Mouse (Mus musculus) T-cell, adult 66 days (primary cell): ENCODE measurements around the gene Cacna1f. TPM values are rescaled to one million over a fixed set of nuclear protein-coding genes. Genes with fewer than 3 reads are reported as not detected.

Source experiments
- total RNA-seq, 2 experiments: library from RNA; stranded (reverse); gene quantifications; 3 replicates in 1 of 2; 4 replicates in 1 of 2; pipeline ENCODE4 v1.2.4; 2023

The Cacna1f gene
- total RNA-seq, result under 1 TPM in 1 of 2 experiments, not detected in 1; 0.30 TPM

DNA sequence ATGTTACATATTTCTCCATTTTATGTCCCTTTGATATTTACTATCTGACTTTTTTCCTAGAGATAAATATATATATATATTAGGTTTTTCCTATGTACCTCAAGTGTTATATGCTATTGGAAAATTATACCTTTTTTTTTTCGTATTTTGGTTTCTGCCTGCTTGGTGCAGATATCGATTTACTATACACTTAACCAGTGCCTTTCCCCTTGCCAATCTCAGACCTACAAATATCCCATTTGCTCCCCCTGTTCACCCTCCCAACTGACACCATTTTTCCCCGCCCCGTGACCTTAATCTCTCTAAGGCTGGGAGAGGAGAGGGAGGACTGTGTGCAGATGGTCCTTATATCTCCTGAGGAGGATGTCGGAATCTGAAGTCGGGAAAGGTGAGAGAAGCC lies at the start of gene Cacna1f:
Gene Cacna1f (plus strand): TSS at position 301 of the 400 bp plus-strand sequence.

DNA sequence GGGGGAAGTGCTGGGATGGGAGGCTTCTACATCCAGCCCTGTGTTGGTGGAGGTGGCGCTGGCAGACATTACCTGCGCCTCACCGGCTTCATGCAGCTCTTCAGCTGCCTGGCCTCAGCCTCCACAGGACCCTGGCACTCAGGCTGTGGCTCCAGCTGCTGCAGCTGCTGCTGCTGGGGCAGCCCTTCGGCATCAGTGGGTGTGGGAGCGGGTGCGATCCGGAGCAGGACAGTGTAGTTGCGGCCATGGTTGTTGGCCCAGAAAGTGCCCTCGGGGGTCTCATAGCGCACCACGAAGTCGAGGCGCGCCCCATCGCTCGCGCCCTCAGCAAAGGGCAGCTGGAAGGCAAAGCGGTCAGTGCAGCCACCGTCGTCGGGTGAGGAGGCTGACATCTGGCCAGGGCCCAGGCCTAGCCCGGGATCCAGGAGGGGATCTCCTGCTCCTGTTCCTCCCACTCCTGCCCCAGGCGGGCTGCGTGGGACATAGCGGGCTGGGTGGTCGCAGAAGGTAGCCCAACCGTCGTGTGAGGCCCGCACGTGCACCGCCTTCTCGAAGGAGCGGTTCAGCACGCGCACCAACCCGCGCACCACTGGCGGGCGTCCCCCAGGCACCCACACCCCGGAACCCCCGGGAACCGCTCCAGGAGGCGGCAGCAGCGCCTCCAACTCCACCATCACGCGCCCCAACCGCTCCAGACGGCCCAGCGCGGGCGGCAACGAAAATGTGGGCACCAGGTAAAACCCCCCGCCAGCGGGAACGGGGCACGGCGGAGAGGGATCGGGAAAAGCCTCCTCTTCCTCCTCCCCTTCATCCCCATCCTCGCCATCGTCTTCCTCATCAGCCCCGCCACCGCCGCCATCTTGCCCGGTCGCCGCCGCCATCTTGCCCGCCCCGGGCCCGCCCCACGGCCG lies 33.5 kb upstream of the Cacna1f start, which contains the start of gene Foxp3:
Gene Foxp3 (plus strand): TSS at position 469 of the 911 bp plus-strand sequence.

DNA sequence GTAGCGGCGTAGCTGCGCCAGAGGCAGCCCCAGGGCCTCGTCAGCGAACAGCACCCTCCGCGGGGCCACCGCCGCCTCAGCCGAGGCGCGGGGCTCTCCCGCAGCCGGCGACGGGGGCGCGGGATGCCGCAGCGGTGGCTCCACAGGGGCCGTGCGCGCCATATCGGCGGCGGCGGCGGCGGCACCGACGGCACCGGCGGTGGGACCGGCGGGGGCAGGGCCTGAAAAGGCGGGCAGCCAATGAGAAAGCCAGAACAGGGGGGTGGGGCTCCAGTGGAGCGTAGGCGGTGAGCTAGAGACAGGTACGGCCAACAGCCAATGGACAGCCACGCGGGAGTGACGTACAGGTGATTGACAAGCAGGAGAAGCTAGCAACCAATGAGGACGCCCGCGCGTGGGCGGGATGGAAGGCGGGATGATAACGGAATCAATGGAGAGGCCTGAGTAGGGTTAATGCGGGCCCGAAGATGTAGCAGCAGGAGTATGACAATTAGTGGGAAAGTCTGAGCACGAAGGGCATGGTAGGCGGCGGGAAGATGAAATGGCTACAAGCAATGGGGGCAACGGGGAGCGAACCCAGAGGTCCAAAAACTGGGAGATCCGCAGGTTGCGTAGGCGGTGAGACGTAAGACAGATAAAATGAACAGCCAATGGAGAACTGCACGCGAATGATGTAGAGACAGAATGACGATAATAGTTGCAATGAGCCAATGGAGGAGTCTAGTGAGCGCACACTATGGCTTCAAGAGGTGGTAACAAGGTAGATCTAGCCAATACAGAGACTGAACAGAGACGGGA lies 32.6 kb upstream of the Cacna1f start, which contains the start of gene Ppp1r3f:
Gene Ppp1r3f (minus strand): TSS at position 197 of the 798 bp plus-strand sequence.

DNA sequence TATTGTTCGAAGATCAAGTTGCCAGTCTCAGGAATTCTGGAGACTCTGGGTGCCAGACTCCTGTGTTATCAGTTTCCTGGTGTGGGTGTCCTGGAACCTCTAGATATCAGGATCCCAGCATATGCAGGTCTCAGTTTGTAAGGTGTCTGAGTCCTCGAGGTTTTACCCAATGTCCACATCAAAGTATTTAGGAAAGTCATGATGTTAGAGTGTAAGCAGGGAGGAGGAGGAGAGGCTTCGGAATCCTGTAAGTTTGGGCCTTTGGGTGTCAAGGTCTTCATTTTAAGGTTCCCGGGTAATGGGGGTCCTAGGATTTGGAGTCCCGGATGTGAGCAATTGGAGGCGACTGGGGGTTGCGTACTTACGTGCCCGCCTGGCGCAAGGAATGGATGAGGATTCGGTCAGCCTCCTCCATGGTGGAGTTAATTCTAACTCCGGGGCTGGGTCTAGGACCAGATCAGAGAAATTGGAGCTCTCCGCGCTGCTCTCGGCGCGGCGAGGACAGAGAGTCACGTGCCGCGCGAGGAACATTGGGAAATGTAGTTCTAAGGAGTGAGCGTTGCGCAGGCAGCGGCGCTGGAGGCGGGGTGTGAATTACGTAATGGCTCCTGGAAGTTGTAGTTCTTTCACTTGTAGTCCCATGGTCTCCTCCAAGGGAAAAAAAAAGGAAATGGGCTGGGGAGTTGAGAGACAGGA lies 1.9 kb upstream of the Cacna1f start, which contains the start of gene Ccdc22:
Gene Ccdc22 (minus strand): TSS at position 639 of the 696 bp plus-strand sequence.

DNA sequence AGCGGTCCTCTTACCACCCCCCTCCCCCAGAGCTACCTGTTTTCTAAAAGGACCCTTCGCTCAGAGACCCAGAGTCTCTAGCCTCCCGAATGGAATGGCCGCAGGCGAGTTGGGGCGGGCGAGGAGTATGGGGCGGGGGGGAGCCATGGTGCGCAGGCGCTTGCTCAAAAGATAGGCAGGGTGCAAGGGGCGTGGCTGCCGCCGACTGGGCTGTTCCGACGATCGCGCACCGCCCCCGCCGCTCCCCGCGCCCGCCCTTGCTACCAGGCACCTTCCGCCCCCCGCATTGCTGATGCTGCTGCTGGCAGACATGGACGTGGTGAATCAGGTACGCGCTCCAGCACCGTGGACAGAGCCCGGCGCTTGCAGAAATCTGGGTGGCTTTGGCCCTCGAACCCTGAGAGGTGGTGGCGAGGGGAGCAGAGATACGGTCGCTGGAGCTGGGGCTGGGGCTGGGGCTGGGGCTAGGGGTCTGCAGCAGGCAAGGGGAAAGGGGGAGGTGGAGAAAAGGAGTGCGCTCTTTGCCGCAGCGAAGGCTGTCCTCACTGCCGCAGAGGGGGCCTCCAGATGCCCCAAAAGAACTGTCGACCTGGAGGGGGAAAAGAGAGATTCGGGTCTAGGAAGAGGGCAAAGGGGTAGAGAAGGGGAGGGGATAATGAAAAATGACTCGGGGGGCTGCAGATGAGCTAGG lies 31.7 kb downstream of the Cacna1f start, which contains the start of gene Syp:
Gene Syp (plus strand): TSS at position 71 of the 691 bp plus-strand sequence.

DNA sequence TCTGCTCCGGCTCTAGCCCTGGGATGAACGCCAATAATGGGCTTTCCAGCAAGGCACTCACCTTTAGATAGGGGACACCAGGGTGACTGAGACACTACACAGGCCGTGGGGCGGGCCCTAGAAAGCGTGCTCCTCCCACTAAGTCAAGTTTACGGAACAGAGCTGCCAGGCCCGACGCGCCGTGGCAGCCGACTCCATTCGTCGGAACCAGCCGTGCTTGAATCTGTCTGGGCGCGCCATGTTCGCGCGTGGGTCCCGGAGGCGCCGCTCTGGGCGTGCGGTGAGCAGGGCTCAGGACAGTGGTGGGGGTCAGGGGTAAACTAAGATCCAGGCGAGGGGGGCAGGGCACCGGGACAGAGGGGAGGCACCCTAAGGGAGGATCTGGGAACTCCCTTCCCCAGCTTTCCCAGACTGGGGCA lies 50.3 kb downstream of the Cacna1f start, which contains the start of gene Prickle3:
Gene Prickle3 (plus strand): TSS at position 40 of the 419 bp plus-strand sequence.

DNA sequence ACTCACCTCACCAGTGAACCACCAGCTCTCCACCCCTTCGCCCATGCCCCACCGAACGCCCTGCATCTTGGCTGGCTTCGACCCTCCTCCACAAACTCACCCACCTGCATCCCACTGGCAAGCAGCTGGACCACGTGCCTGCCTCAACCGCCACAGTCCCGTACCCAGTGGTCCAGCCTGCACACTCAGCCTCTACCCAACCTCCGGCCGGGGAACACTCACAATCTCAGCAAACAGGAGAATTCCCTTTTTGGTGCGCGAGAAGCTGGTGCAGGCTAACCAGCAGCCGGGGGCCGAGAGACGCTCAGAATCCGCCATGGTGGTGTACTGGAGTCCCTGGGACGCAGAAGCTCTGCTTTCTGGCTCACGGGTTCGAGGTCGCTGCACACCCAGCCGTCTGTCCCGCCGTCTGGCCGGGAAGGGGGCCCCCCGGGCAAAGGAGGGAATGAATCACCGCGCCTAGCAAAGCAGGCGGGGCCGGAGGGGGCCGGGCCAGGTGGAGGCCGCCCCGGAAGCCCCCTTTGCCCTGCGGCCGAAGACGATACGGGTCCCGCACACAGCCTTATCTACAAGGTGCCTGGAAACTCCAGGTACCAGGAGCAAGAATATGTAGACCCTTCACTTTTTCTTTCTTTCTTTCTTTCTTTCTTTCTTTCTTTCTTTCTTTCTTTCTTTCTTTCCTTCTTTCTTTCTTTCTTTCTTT lies 64.2 kb downstream of the Cacna1f start, which contains the start of gene Plp2:
Gene Plp2 (minus strand): TSS at position 470 of the 703 bp plus-strand sequence.

DNA sequence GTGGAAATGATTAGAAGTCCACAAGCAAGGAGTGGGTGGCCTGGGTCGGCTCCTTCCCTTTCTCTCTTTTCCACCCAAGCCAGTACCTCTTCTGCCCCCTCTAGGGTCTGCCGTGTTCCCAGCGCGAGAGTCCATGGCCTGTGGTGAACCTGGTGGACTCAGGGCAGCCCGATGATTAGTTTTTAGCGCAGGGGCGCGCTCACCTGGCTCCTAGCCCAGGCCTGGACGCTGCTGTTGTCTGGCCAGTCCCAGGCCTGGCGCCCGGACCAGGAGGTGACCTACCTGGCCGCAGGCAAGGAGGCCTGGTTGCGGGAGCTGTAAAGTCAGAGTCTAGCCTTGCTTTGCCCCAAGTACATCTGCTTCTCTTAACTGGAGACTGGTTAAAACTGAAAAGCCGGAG lies 74.0 kb downstream of the Cacna1f start, which contains the start of gene Magix:
Gene Magix (minus strand): TSS at position 388 of the 400 bp plus-strand sequence.

Other genes with a start within 250 kb of the Cacna1f start
- 1 to 10 TPM in 1 of 2 experiments, under 1 TPM in 1; 0.87 to 1.0 TPM for gene Usp27x, start 231.3 kb upstream of the Cacna1f start, total RNA-seq
- gene Foxp3, start 33.4 kb upstream of the Cacna1f start, total RNA-seq, result 10 to 100 TPM; 24.9 to 29.5 TPM
- 10 to 100 TPM; 13.8 to 19.6 TPM for gene Ppp1r3f, start 32.8 kb upstream of the Cacna1f start, total RNA-seq
- gene Ccdc22, start 1.6 kb upstream of the Cacna1f start, total RNA-seq, result 10 to 100 TPM; 23.3 to 32.6 TPM
- gene Syp, start 31.4 kb downstream of the Cacna1f start, total RNA-seq, result 1 to 10 TPM; 1.2 to 1.3 TPM
- gene Prickle3, start 50.2 kb downstream of the Cacna1f start, total RNA-seq, result 10 to 100 TPM; 29.7 to 31.5 TPM
- gene Plp2, start 64.3 kb downstream of the Cacna1f start, total RNA-seq, result 10 to 100 TPM; 40.6 to 42.5 TPM
- gene Magix, start 74.2 kb downstream of the Cacna1f start, total RNA-seq, result not detected
- 10 to 100 TPM; 46.6 to 47.9 TPM for gene Gpkow, start 90.0 kb downstream of the Cacna1f start, total RNA-seq
- 100 to 1,000 TPM in 1 of 2 experiments, 10 to 100 TPM in 1; 96.7 to 116 TPM for gene Wdr45, start 107.2 kb downstream of the Cacna1f start, total RNA-seq
- gene Gm45208, start 115.2 kb downstream of the Cacna1f start, total RNA-seq, result not detected
- gene Praf2, start 121.4 kb downstream of the Cacna1f start, total RNA-seq, result 10 to 100 TPM; 18.8 to 20.1 TPM
- gene Ccdc120, start 143.8 kb downstream of the Cacna1f start, total RNA-seq, result not detected
- gene Tfe3, start 155.5 kb downstream of the Cacna1f start, total RNA-seq, result 10 to 100 TPM; 20.3 to 30.5 TPM
- 100 to 1,000 TPM; 164 to 170 TPM for gene Gripap1, start 182.7 kb downstream of the Cacna1f start, total RNA-seq
- gene Kcnd1, start 215.2 kb downstream of the Cacna1f start, total RNA-seq, result 1 to 10 TPM; 1.4 to 2.0 TPM
- 100 to 1,000 TPM; 176 to 193 TPM for gene Otud5, start 234.3 kb downstream of the Cacna1f start, total RNA-seq